Mouse (Mus musculus) heart, adult 8-10 months (tissue): ENCODE results near the gene Tbc1d9b. TPM values are rescaled to one million over a fixed set of nuclear protein-coding genes. Genes with fewer than 3 reads are reported as not detected.

ENCODE experiments used
- DNase-seq: peaks from one replicate; pipeline ENCODE4 v3.0.0; 2022; ENCODE audit warnings: low spot score
- total RNA-seq, 4 experiments: library from RNA; stranded (reverse); gene quantifications; 2 replicates each; pipeline ENCODE4 v1.2.4; 2022

The Tbc1d9b gene
- total RNA-seq, 4 experiments from 2014 or later: 45.9 to 47.4 (median 46.5) TPM

GRCm38 (mm10) chr11:50138206-50138822 is 7.1 kb downstream of the Tbc1d9b start:
- DNase-seq: no peak

DNA sequence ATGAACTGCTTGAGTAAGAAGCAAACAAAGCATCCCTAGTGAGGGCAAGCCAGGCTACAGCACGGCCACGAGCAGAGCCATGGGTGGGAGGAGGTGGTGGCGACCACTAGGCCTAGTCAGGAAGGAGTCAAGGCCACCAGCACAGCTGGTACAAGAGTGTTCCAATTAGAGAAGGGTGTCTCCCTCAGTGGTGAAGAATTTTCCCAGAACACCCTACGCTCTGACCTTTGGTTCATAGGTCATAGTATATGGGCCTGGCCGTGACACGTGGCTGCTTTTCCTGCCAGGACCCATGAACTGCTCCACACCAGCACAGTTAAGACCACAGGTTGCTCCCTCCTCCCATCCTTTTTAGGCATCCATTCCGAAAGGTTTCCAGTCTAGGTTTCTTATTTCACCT is 8.4 kb downstream of the Tbc1d9b start:
- no peak for DNase-seq

- DNase-seq: no peak
Measured at GRCm38 (mm10) chr11:50145529-50145928, 14.3 kb downstream of the Tbc1d9b start.

DNA sequence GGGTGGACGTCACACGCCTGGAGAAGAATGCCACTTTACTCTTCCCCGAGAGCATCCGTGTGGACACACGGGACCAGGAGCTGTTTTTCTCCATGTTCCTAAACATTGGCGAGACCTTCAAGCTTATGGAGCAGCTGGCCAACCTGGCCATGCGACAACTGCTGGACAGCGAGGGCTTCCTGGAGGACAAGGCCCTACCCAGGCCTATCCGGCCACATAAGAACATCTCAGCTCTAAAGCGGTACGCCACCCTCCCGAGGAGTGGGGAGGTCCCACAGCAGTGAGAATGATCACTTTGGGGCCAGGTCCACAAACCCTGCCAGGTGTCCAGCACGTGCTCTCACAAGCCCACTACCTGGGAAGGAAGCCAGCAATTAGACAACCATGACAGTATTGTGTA is 14.9 kb downstream of the Tbc1d9b start:
- DNase-seq: no peak

DNA sequence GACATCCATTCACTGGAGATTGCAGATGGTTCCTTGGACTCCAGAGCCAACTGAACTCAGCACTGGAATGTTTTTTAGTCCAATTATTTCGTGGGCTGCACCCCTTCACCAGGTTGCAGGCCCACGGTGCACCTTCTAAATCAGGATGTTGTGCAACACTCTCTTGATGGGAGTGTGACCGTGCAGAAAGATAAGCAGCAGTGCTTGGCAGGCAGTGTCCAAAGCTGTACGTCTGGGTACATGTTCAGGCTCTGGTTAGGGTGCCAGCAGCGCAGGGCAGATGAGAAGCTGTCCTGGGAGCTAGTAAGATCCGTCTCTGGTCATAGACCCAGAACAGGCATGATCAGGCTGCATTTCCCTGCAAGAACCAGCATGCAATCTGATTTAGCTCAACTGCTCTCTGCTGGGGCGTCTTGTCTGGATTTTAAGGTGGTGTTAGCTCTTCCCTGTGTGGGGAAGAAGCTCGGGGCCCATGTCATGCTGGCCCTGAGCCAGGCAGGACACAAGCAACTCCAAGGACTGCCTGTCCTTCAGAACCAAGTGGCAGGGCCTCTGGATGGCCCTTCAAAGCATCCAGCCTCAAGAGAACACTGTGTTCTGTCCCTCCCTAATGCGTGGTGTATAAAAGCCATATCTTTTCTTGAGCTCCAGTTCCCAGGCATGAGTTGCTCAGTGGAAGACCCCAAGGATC is 16.2 kb downstream of the Tbc1d9b start:
- no peak for DNase-seq

DNA sequence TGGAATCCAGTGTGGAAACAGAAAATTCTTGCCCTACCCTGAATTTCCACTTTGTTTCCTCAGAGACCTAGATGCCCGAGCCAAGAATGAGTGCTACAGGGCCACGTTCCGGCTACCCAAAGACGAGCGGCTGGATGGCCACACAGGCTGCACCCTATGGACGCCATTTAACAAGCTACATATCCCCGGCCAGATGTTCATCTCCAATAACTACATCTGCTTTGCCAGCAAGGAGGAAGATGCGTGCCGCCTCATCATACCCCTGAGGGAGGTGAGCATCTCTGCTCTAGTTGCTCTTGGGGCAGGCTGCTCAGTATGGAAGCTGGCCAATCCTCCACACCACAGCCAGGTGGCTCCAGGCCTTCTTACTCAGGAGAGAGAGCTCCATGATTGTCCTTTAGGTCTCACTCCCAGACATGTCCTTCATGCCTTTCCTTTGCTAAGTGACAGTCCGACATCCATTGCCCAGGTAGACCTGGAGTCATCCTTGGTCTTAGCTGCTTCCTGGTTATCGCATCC is 16.8 kb downstream of the Tbc1d9b start:
- no peak for DNase-seq

DNA sequence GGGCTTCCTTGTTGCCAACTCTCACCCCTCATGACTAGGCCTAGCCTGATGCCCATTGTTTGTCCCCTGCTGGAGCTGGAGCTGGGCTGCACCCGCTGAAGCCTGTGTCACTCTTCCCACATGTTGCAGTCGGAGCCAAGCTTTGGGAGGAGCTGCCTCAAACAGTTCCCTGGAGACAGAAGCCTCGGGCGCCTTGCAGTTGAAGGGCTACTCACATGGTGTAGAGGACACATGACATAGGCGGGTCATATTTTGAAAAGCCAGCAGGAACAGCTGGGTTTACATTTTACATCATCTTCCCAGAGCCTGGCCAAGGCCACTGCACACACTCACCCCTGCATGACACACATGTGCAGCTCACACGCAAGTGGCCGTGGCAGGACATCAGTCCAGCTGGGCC is 18.0 kb downstream of the Tbc1d9b start:
- DNase-seq: no peak

- no peak for DNase-seq
Measured at GRCm38 (mm10) chr11:50149603-50150150, 18.5 kb downstream of the Tbc1d9b start.

- no peak for DNase-seq
Measured at GRCm38 (mm10) chr11:50151374-50151773, 20.2 kb downstream of the Tbc1d9b start.

- DNase-seq: no peak
Measured at GRCm38 (mm10) chr11:50154166-50154565, 23.0 kb downstream of the Tbc1d9b start.

DNA sequence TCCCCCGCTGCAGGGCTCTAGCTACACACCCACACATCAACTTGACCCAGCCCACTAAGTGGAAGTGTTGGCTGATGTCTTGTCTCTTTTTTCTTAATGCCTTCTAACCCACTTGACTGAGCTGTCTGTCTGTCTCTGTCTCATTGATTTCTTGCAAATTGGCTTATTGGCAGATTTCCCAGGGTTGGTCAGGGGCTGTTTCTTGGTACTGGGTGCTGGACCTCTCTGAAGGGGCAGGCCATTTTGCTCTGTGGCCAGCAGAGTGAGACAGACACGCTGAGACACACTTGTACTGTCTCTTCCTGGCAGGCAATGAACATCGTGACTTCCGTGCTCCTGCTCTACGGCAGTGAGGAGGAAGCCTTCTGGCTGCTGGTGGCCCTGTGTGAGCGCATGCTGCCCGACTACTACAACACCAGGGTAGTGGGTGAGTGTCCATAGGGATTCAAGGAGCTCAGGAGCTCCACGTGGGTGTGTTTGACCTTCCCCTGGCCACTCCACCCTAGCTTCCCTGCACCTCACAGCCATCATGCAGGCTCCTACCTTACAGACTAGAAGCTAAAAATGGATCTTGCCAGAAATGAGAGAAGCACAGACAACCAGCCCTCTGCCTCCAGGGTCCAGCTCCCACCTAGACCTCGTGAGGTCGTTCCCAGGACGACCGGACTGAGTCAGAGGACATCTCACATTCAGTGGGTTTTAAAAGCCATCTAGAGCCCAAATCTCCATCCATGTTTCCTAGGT is 23.8 kb downstream of the Tbc1d9b start:
- DNase-seq: no peak

DNA sequence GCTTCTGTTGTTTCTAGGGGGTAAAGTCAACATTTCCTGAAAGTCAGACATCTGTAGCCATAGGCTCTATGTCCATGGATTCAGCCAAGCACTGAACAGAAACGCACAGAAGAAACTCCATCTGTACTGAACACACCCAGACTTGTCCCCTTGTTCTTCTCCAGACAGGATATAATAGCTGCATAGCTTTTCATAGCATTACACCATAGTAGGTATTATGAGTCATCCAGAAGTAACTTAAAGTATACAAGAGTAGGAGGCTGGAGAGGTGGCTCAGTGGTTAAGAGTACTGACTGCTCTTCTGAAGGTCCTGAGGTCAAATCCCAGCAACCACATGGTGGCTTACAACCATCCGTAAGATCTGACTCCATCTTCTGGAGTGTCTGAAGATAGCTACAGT is 24.6 kb downstream of the Tbc1d9b start:
- no peak for DNase-seq

DNA sequence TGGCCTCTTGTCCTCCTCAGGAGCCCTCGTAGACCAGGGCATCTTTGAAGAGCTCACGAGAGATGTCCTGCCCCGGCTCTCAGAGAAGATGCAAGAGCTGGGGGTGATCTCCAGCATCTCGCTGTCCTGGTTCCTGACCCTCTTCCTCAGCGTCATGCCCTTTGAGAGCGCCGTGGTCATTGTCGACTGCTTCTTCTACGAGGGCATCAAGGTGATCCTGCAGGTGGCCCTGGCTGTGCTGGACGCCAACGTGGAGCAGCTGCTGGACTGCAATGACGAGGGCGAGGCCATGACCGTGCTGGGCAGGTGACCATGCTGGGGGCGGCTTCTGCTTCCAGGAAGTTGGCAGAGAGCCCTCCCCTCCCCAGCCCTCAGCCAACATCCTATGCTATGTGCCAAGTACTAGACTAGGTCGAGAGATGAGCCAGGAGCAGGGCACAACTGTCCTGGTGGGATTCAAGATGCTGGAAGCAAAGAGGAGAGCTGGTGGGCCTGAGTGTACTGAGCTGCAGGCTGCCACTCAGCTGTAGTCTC is 25.6 kb downstream of the Tbc1d9b start:
- DNase-seq: no peak

GRCm38 (mm10) chr11:50158346-50158745 is 27.1 kb downstream of the Tbc1d9b start:
- DNase-seq: no peak

GRCm38 (mm10) chr11:50159347-50159746 is 28.2 kb downstream of the Tbc1d9b start:
- DNase-seq: no peak

DNA sequence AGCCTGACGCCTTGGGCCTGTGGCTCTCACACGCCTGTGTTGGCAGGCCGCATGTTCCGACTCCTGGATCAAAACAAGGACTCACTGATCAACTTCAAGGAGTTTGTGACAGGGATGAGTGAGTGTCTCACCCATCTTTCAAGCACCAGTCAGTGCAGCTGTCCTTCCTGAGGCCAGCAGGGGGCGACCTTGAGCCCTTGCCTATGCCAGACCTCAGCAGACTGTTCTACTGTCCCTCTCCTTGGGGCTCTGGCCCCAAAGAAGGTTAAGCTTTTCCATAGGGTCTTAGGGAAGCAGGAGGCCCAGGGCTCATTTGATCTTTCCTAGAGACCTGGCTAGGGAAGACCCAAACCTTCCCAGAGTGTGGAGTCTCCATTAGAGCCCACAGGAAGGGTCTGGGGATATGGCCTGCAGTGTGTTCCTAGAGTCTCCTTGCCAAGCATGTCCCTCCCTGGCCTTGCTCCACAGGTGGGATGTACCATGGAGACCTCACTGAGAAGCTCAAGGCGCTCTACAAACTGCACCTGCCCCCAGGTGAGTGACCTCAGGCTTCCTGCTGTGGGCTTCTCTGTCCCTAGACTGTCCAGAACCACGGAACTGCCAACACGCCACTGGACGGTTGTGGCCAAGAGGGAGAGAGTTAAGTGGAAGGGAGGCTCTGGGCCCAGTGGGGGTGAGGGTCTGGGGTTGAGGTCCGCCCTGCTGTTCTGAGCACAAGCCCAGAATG is 30.5 kb downstream of the Tbc1d9b start:
- DNase-seq: no peak

DNA sequence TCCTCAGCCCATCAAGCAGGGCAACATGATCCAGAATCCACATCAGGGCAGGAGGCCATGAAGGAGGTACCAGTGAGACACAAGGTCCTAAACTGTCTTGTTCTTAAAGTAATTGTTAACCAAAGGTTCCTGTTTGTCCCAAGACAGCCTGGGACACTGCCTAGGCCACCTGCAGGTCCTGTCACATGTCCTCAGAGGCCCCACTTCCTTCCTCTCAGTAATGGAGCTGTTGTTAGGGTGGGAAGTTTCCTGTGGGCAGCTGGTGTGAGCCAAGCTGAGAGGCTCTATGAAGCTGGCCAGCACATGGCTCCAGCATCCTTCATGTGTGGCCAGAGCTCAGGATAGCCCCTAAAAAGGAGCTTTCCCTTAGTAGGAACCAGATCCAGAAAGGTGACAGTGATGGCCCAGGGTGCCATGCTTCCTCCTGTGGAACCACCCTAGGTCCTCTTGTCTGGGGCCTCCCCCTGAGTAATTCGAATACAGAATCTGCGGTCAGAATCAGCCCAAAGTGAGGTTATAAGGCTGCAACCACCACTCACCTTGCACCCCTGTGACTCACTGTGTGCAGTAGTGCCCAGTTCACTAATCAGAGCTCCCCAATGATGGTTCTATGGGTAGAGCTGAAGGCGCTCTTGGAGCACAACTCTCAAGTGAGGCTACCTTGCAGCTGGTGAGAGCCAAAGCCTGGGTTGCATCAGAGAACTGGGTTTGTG is 31.3 kb downstream of the Tbc1d9b start:
- no peak for DNase-seq

GRCm38 (mm10) chr11:50168352-50168751 is 37.2 kb downstream of the Tbc1d9b start:
- no peak for DNase-seq

DNA sequence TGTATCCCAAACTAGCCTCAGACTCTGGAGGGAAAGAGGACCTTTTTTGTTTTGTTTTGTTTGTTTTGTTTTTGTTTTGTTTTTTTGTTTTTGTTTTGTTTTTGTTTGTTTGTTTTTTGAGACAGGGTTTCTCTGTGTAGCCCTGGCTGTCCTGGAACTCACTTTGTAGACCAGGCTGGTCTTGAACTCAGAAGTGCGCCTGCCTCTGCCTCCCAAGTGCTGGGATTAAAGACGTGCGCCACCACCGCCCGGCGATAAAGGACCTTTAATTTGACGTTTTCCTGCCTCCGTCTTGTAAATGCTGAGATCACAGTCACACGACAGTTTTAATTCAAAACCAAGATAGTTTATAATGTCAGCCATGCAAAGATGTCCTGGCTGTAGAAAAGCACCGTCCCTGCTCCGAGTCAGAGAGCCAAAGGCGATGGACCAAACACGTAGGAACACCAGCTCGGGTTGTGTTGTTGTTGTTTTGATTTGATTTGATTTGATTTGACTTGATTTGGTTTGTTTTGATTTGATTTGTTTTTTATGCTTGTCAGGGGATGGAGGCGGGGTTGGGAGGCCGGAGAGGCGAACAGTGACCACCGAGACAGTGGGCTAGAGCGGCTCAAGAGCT is 43.0 kb downstream of the Tbc1d9b start, which contains the start of gene Mrnip:
TSS of gene Mrnip (plus strand) at position 334 of the 619 bp plus-strand sequence.
- peak; percentile 98 for DNase-seq

DNA sequence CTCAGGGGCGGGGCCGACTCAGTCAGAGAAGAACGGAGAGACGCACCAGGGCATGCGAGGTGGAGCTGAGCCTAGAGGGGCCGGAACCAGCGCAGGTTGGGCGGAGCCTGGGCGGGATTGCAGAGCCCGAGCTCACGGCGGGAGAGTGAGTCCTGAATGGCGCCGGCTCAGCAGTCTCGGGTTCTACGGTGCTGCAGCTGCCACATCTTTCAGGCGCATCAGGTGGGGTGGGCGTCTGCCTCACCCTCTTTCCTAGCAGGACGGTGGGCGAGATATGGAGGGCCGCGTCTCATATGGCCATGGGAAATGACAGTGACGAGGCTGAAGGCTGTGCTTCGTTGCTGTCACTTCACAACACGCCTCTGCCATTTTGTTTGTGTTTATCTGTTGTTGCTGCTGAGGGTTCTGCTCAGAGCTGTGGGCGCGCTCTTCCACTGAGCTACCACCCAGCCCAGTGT is 43.6 kb downstream of the Tbc1d9b start:
- no peak for DNase-seq
